Mouse (Mus musculus): ENCODE measurements around the gene Itpr3. TPM values are rescaled to one million over a fixed set of nuclear protein-coding genes. Genes with fewer than 3 reads are reported as not detected.
A peak's percentile ranks its signal among the peaks of the same experiment; 100 is the strongest.

Gene Itpr3
- polyA plus RNA-seq, 1 experiment: 21.9 TPM

GRCm38 (mm10) chr17:27132238-27132637, 75.1 kb downstream of the Itpr3 start:
- H3K4me3 ChIP-seq (ENCODE audit: low read depth, low read length): no peak overlapping the region
- peaks cover 3% of the 10 kb centered on the region for H3K4me1 ChIP-seq (ENCODE audit: control insufficient read depth, insufficient read depth, low read length)
- H3K9ac ChIP-seq (ENCODE audit: low read depth, poor library complexity, severe bottlenecking): no peak overlapping the region
- no peaks in the 10 kb centered on the region for H3K27me3 ChIP-seq (ENCODE audit: control insufficient read depth, insufficient read depth, low read length, poor library complexity, severe bottlenecking)
- no peaks in the 10 kb centered on the region for H3K9me3 ChIP-seq (replicated peaks; ENCODE audit: control insufficient read depth, insufficient read depth, low read length, poor library complexity, severe bottlenecking)
- H3K27ac ChIP-seq (ENCODE audit: insufficient read depth, low read length): no peak overlapping the region
- H3K36me3 ChIP-seq (ENCODE audit: control insufficient read depth, insufficient read depth, low read length, poor library complexity, severe bottlenecking): no peaks in the 10 kb centered on the region
- TF ChIP-seq EP300 (IDR thresholded peaks at IDR 0.05; ENCODE audit: insufficient read depth, low read depth, low read length): no peak

GRCm38 (mm10) chr17:27133551-27134141, 76.5 kb downstream of the Itpr3 start, which contains the start of gene Uqcc2:
Gene Uqcc2, minus strand, starts transcription at chr17:27133916.
- H3K36me3 ChIP-seq (ENCODE audit: control insufficient read depth, insufficient read depth, low read length, poor library complexity, severe bottlenecking): no peaks in the 10 kb centered on the region
- TF ChIP-seq POLR2A (IDR thresholded peaks at IDR 0.05; ENCODE audit: insufficient read depth, low read length) (peak; percentile 62), CTCF (IDR thresholded peaks at IDR 0.05; ENCODE audit: low read depth, low read length) (peak; percentile 73), EP300 (IDR thresholded peaks at IDR 0.05; ENCODE audit: insufficient read depth, low read depth, low read length) (peak; percentile 49; the same call in 1 of the 2 replicates)
- peak within 1 kb of the TSS; percentile 56 for H3K9ac ChIP-seq (ENCODE audit: low read depth, poor library complexity, severe bottlenecking)
- no peaks in the 10 kb centered on the region for H3K27me3 ChIP-seq (ENCODE audit: control insufficient read depth, insufficient read depth, low read length, poor library complexity, severe bottlenecking)
- H3K4me1 ChIP-seq (ENCODE audit: control insufficient read depth, insufficient read depth, low read length): peaks cover 3% of the 10 kb centered on the region
- peak within 1 kb of the TSS; percentile 75 for H3K4me3 ChIP-seq (ENCODE audit: low read depth, low read length)
- no peaks in the 10 kb centered on the region for H3K9me3 ChIP-seq (replicated peaks; ENCODE audit: control insufficient read depth, insufficient read depth, low read length, poor library complexity, severe bottlenecking)
- H3K27ac ChIP-seq (ENCODE audit: insufficient read depth, low read length): 0 out of 2 replicates have a peak within 1 kb of the TSS, but pooled peaks have one; percentile 1

GRCm38 (mm10) chr17:27134187-27134586, 77.1 kb downstream of the Itpr3 start:
- 0 out of 2 replicates have a peak overlapping the region, but pooled peaks have one; percentile 1 for H3K27ac ChIP-seq (ENCODE audit: insufficient read depth, low read length)
- no peak for TF ChIP-seq CTCF (IDR thresholded peaks at IDR 0.05; ENCODE audit: low read depth, low read length)
- no peak for TF ChIP-seq POLR2A (IDR thresholded peaks at IDR 0.05; ENCODE audit: insufficient read depth, low read length)
- no peak for TF ChIP-seq EP300 (IDR thresholded peaks at IDR 0.05; ENCODE audit: insufficient read depth, low read depth, low read length)
- no peaks in the 10 kb centered on the region for H3K9me3 ChIP-seq (replicated peaks; ENCODE audit: control insufficient read depth, insufficient read depth, low read length, poor library complexity, severe bottlenecking)
- no peaks in the 10 kb centered on the region for H3K27me3 ChIP-seq (ENCODE audit: control insufficient read depth, insufficient read depth, low read length, poor library complexity, severe bottlenecking)
- peaks cover 3% of the 10 kb centered on the region for H3K4me1 ChIP-seq (ENCODE audit: control insufficient read depth, insufficient read depth, low read length)
- no peak overlapping the region for H3K9ac ChIP-seq (ENCODE audit: low read depth, poor library complexity, severe bottlenecking)
- H3K4me3 ChIP-seq (ENCODE audit: low read depth, low read length): no peak overlapping the region
- H3K36me3 ChIP-seq (ENCODE audit: control insufficient read depth, insufficient read depth, low read length, poor library complexity, severe bottlenecking): no peaks in the 10 kb centered on the region

- Histone ChIP-seq H3K9ac (ENCODE audit: low read depth, poor library complexity, severe bottlenecking) (no peak overlapping the region), H3K4me3 (ENCODE audit: low read depth, low read length) (no peak overlapping the region), H3K36me3 (ENCODE audit: control insufficient read depth, insufficient read depth, low read length, poor library complexity, severe bottlenecking) (no peaks in the 10 kb centered on the region), H3K9me3 (replicated peaks; ENCODE audit: control insufficient read depth, insufficient read depth, low read length, poor library complexity, severe bottlenecking) (no peaks in the 10 kb centered on the region), H3K27ac (ENCODE audit: insufficient read depth, low read length) (no peak overlapping the region), H3K4me1 (ENCODE audit: control insufficient read depth, insufficient read depth, low read length) (peaks cover 3% of the 10 kb centered on the region), H3K27me3 (ENCODE audit: control insufficient read depth, insufficient read depth, low read length, poor library complexity, severe bottlenecking) (no peaks in the 10 kb centered on the region)
- no peak for TF ChIP-seq POLR2A (IDR thresholded peaks at IDR 0.05; ENCODE audit: insufficient read depth, low read length)
- no peak for TF ChIP-seq EP300 (IDR thresholded peaks at IDR 0.05; ENCODE audit: insufficient read depth, low read depth, low read length)
- TF ChIP-seq CTCF (IDR thresholded peaks at IDR 0.05; ENCODE audit: low read depth, low read length): no peak
Measured at GRCm38 (mm10) chr17:27134715-27135114, 77.6 kb downstream of the Itpr3 start.

GRCm38 (mm10) chr17:27138396-27138795, 81.3 kb downstream of the Itpr3 start:
- no peaks in the 10 kb centered on the region for H3K36me3 ChIP-seq (ENCODE audit: control insufficient read depth, insufficient read depth, low read length, poor library complexity, severe bottlenecking)
- H3K9ac ChIP-seq (ENCODE audit: low read depth, poor library complexity, severe bottlenecking): no peak overlapping the region
- no peak overlapping the region for H3K4me3 ChIP-seq (ENCODE audit: low read depth, low read length)
- no peak overlapping the region for H3K27ac ChIP-seq (ENCODE audit: insufficient read depth, low read length)
- TF ChIP-seq POLR2A (IDR thresholded peaks at IDR 0.05; ENCODE audit: insufficient read depth, low read length) (no peak), CTCF (IDR thresholded peaks at IDR 0.05; ENCODE audit: low read depth, low read length) (no peak), EP300 (IDR thresholded peaks at IDR 0.05; ENCODE audit: insufficient read depth, low read depth, low read length) (no peak)
- no peaks in the 10 kb centered on the region for H3K9me3 ChIP-seq (replicated peaks; ENCODE audit: control insufficient read depth, insufficient read depth, low read length, poor library complexity, severe bottlenecking)
- H3K27me3 ChIP-seq (ENCODE audit: control insufficient read depth, insufficient read depth, low read length, poor library complexity, severe bottlenecking): no peaks in the 10 kb centered on the region
- H3K4me1 ChIP-seq (ENCODE audit: control insufficient read depth, insufficient read depth, low read length): peaks cover 2% of the 10 kb centered on the region

- H3K36me3 ChIP-seq (ENCODE audit: control insufficient read depth, insufficient read depth, low read length, poor library complexity, severe bottlenecking): no peaks in the 10 kb centered on the region
- TF ChIP-seq POLR2A (IDR thresholded peaks at IDR 0.05; ENCODE audit: insufficient read depth, low read length) (no peak), CTCF (IDR thresholded peaks at IDR 0.05; ENCODE audit: low read depth, low read length) (no peak), EP300 (IDR thresholded peaks at IDR 0.05; ENCODE audit: insufficient read depth, low read depth, low read length) (no peak)
- H3K9ac ChIP-seq (ENCODE audit: low read depth, poor library complexity, severe bottlenecking): no peak overlapping the region
- H3K4me3 ChIP-seq (ENCODE audit: low read depth, low read length): no peak overlapping the region
- peaks cover 4% of the 10 kb centered on the region for H3K4me1 ChIP-seq (ENCODE audit: control insufficient read depth, insufficient read depth, low read length)
- H3K27me3 ChIP-seq (ENCODE audit: control insufficient read depth, insufficient read depth, low read length, poor library complexity, severe bottlenecking): no peaks in the 10 kb centered on the region
- no peaks in the 10 kb centered on the region for H3K9me3 ChIP-seq (replicated peaks; ENCODE audit: control insufficient read depth, insufficient read depth, low read length, poor library complexity, severe bottlenecking)
- H3K27ac ChIP-seq (ENCODE audit: insufficient read depth, low read length): no peak overlapping the region
Measured at GRCm38 (mm10) chr17:27139304-27139703, 82.2 kb downstream of the Itpr3 start.

All from ES-Bruce4 (cell line).